Mouse (Mus musculus): Measurements from ENCODE around the gene Tulp1.
A peak's percentile ranks its signal among the peaks of the same experiment; 100 is the strongest.
"Not testable (repeated sequence)": the region's sequence is repeated elsewhere in the genome, so short reads cannot be mapped to it uniquely, and the experiment has no call there.

The Tulp1 gene

DNA sequence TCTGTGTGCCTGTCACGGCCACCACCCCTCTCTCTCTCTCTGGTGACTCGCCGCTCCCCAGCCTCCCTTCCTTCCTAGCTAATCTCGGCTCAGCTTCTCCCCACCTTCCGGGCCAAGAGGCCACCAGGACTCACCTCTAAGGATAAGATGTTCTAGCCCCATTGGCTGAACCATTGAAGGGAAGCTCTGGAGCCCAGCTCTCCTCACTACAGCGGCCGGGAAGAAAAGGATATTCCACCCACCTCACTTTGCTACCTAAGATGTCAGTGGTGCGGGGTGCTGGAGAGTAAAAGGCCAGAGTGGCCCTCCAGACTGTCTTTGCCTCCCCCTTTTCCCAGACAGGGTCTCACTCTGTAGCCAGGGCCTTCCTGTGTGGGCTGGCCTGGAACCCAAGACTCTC lies at the start of gene Tulp1:
Gene Tulp1, minus strand, starts transcription at position 101 of the 400 bp plus-strand sequence.
- DNase-seq (ENCODE audit: low read depth in 1 of 2, low spot score in 2 of 2) = no peak

DNA sequence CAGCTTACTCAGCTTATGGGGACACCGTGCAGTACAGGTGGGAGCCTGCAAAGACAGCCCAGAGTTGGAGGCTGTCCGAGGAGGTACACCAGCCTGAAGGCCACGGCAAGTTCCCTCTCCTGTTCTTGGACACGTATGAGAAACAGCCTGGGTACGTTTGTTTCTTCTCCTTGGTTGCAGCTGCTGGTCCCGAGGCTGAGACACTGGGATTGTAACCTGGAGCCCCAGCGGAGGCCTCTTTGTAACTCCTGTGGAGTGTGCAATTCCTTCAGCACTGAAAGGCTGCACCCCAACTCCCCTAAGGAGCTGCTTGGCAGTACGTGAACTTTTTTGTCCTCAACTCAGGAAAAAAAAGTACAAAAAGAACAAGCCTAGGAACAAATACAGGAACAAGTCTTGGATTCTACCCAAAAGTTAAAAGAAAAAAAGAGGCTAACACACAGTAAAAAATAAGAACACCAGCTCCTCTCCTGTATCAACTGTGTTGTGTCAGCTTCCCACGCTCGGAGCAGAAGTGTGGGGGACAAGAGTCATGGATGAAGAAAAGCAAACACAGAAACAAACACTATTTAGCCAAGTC lies 46.4 kb upstream of the Tulp1 start:
- DNase-seq (ENCODE audit: low read depth in 1 of 2, low spot score in 2 of 2) = no peak

DNA sequence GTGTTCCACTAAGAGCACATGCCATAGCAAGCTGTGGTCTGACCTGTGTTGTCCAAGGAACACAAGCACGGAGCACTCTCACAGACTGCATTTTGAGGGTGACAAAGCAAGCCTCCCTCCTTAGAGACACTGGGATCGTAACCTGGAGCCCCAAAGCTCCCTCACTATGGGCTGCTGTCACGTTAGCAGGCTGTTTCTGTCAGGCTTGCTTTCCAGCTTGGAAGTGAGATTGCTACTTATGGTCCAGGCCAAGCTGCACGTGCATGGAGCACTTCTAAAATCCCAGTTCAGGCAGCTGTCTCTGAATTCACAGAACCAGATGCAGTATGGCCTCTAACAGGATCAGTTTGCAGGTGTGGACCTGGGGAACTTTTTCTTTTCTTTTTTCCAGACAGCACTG lies 45.7 kb upstream of the Tulp1 start:
- no peak for DNase-seq (ENCODE audit: low read depth in 1 of 2, low spot score in 2 of 2)

DNA sequence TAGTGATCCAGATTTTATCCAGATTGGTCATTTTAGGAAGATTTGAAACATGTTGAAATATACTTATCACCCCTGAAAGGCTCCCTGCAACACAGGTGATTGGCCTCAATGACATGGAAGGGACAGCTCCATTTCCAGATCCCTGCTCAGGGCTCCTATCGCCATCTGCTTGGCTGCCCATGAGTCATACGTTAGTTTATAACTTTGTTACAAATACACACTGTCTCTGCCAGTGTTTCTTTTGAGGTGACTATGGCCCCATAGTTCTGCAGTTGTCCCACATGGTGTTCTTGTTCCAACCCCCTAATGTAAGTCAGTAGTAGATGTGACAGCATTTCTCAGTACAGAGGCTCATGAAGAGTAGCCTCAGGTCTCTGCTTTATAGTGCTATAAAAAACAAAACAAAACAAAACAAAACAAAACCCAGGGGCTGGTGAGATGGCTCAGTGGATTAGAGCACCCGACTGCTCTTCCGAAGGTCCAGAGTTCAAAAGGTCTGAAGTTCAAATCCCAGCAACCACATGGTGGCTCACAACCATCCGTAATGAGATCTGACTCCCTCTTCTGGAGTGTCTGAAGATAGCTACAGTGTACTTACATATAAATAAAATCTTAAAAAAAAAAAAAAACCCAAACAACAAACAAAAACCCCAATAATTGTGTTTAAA lies 43.4 kb upstream of the Tulp1 start:
- no peak for DNase-seq (ENCODE audit: low read depth in 1 of 2, low spot score in 2 of 2)

DNA sequence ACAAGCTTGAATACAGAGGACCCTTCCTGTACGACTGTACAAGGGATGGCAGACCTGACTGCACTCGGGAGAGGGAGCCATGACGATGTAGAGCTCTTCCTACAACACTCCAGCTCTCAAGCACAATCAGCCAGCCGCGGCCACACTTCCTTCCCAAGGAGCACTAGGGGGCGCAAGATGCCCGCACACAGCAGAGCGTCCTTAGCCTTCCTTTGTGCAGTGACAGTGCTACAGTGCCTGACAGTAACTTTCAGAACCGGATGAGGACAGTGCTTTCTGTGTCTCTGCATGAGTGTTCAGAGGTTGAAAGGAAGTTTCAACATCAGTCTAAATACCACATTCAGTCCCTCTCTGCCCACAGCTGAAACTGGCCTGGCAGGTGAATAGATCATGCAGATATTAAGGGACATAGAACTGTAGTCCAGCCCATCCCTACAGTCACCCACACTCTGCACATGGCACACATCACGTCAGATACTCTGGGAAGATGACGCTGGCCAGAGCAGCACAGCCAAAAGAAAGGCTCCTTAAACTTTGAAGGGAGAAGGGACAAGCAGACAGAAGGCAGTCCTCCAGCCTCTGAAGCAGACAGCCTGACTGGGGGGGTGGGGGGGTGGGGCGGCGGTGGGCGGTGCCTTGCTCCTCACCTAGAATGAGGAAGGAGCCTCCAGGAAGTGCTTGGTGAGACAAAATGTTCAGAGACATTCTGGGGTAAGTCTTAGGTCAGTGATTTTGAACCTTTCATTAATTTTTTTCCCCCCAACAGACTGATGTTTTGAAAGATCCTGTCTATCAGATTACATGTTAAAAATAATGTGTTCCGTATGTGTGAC lies 42.6 kb upstream of the Tulp1 start:
- DNase-seq (ENCODE audit: low read depth in 1 of 2, low spot score in 2 of 2) = peak; percentile 50 to 67

DNA sequence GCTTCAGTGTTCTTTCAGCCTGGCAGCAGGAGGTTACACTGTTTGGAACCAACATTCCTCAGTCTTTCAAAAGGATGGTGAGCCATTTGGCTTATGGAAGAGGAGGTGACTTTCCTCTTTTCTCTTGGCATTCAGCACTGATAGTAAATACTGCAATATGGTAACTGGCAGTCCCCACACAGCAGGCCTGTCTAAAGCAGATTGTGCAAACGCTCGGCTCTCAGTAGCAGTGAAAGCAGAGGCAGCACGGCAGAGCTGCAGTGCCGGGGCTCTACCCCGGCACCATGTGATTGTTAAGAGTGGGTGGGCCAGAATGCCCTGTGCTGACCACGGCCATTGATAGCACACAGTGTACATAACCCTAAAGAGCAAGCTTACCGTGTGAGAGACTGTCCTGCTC lies 41.4 kb upstream of the Tulp1 start:
- DNase-seq (ENCODE audit: low read depth in 1 of 2, low spot score in 2 of 2) = no peak

DNA sequence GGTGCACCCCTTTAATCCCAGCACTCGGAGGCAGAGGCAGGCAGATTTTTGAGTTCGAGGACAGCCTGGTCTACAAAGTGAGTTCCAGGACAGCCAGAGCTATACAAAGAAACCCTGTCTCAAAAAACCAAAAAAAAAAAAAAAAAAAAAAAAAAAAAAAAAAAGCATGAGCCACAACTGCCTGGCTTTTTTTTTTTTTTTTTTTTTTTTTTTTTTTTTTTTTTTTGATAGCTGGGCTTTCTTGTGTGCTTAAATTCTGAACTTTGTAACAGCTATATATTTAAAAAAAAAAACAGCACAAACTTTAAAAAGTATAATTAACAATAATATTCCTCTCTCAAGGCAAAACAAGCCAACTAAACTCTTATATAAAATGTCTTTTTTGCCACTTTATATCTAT lies 39.7 kb upstream of the Tulp1 start:
- DNase-seq (ENCODE audit: low read depth in 1 of 2, low spot score in 2 of 2) = not testable (repeated sequence)

DNA sequence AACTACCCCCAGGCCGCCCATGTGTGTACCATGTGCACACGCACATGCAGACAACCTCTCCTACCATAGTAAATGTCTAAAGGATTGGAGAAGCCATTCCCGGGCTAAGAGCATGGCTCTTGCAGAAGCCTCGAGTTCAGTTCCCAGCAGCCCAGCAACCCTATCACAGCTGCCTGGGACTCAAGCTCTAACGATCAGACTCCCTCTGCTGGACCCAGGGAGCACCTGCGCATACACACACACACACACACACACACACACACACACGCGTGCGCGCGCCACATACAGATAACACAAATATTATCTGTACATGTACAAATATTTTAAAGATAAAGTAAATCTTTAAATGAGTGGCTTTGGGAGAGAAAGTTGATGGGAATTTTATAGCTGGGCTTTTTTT lies 39.3 kb upstream of the Tulp1 start:
- DNase-seq (ENCODE audit: low read depth in 1 of 2, low spot score in 2 of 2) = no peak

DNA sequence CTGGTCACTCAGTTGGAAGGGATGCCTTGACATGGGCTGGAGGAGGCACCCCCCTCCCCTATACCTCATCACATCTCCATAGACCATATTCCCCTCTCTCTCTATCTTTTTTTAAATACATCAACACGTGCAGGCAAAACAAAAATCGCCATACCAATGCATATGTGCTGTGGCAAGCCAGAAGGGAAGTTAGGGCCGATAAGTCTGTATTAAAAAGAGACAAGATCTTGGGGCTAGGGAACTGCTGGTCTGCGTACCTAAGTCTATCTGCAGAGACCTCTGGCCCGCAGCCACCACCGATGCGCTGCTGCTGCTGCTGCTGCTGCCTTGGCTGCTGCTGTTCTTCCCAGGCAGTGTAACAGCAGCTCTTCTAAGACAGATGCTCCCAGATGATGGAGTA lies 30.0 kb upstream of the Tulp1 start:
- no peak for DNase-seq (ENCODE audit: low read depth in 1 of 2, low spot score in 2 of 2)

DNA sequence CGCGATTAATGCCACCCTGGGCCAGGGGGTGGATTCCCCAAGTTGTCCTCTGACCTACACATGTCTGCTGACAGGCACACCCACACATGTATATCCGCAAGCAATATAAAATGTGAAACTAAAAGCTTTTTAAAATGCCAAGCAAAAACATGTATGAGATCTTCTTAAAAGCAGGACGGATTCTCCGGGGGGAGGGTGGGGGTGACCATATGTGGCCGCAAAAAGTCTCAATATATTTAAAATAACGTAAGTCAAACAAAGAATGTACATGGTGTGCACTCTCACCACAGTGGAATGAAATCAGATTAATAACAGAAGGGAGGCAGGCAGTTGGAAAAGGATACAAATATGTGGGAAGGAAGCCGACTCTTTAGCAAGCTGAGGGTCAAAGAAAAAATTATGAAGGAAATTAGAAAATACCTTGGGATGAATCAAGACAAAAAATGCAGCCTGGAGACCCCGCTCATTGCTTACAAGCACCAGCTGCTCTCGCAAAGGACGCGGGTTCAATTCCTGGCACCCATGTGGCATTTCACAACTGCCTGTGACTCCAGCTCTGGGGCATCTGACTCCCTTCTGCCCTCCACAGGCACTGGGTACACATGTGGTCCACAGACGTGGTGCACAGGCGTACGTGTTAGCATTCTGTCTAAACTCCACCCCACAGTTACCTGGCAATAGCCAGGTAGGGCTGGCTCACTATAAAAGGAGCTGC lies 29.2 kb upstream of the Tulp1 start:
- DNase-seq (ENCODE audit: low read depth in 1 of 2, low spot score in 2 of 2) = no peak

DNA sequence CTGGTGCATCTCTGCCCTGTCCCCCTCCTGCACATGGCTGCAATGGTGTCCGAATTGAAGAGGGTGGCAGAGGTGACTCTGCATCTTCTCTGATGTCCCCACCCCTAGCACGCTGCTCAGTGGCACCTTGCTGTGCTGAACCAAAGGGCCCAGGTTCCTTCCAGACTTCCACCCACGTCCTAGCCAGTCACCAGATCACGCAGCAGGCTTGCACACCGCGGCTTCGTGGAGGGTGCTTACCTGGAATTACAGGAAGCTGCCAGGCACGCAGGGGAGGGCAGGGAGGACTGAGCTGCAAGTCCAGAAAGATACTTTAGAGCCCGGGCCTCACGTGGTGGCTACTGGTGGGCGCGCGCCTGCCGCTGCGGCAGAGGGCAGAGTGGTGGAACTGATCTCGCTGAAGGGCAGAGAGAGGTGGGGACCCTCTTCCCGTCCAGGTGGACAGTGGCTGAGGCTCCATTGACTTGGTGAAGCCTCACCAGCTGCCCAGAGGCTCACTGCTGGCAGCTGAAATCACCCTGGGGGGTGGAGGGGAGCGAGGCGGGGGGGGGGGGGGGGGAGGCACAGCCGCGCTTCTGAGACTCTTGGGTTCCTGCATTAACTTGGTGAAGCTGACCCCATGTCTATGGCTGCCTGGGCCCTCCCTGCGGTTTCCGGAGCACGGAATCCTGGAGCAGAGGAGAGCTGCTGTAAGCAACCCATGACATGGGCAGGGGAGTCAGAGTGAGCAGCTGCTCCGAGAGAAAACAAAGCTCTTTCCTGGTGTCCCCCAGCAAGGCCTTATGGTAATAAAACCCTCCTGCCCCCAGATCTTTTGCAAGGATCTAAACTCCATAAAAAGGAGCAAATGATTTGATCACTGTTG lies 26.8 kb upstream of the Tulp1 start:
- DNase-seq (ENCODE audit: low read depth in 1 of 2, low spot score in 2 of 2) = no peak

DNA sequence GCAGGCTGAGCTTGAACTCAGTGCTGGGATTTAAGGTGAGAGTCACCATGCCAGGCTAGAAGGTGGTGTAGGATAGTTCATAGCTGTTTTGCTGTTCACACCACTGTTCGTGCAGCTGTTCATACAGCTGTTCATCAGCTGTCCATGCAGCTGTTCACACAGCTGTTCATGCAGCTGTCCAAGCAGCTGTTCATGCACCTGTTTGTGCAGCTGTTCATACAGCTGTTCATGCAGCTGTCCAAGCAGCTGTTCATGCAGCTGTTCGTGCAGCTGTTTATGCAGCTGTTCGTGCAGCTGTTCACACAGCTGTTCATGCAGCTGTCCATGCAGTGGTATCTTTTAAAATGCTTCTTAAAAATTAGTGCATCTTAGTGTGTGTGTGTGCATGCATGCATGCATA lies 23.5 kb upstream of the Tulp1 start:
- DNase-seq (ENCODE audit: low read depth in 1 of 2, low spot score in 2 of 2) = no peak

DNA sequence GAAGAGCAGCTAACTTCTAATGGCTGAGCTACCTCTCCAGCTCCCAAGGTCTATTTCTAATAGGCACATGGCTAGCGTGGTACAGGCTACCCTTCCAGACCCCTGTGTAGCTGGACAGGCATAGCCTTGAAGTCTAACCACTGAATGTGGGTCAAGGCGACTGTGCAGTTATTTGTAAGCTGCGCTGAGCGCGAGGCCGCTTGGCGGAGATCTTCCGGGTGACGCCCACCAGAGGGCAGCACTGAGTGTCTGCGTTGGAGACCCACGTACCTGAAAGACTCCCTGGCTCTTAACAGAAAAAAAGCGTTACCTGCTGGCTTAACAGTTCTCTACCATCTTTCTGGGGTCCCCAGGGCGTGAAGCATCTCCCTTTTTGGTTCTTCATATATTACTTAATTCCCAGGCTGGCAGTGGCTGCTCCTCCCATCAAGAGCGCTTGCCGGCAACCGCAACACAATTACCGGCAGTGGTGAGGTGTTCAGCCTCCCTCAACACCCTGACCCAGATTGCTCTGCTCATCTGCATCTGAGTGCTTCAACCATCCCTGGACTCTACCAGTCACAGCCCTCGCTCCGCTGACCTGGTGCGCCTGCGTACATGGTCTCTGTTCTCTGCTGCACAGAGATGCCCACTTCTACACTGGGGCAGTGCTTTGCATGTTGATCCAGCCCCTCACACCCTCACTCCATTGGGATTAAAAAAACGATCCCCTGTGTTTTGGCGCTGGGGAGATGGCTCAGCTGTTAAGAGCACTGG lies 21.3 kb upstream of the Tulp1 start:
- DNase-seq (ENCODE audit: low read depth in 1 of 2, low spot score in 2 of 2) = peak in 1 of 2 experiments; percentile 60

DNA sequence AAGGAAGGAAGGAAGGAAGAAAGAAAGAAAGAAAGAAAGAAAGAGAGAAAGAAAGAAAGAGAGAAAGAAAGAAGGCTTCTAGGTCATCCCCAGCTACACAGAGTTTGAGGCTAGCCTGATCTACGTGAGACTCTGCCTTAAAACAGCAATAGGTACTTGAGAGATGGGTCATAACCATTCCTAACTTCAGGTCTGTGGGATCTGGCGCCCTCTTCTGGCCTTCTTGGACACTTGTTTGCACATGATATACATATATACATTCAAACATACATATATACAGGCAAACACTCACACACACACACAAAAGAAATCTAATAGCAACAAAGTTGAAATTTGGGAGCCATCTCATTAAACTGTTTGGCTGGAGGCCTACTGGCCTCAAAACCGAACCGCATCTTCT lies 19.3 kb upstream of the Tulp1 start:
- no peak for DNase-seq (ENCODE audit: low read depth in 1 of 2, low spot score in 2 of 2)

DNA sequence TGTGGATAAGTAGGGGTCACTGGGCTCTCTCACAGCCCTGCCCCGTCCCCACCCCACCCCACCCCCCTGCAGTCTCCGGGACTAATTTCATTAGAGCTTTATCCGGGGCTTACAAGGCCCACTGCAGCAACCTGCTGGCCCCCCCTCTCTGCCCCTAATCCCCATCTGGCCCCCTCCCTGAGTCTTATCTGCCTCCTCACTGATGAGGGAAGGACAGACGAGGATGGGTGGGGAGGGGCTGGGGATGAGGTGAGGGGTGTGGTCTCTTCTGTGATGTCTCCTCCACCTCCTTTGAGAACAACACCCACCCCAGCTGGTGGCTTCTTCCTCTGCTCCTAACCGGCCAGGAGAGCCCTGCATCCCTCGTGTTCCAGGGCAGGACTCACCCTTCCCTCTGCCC lies 15.2 kb upstream of the Tulp1 start:
- DNase-seq (ENCODE audit: low read depth in 1 of 2, low spot score in 2 of 2) = no peak

DNA sequence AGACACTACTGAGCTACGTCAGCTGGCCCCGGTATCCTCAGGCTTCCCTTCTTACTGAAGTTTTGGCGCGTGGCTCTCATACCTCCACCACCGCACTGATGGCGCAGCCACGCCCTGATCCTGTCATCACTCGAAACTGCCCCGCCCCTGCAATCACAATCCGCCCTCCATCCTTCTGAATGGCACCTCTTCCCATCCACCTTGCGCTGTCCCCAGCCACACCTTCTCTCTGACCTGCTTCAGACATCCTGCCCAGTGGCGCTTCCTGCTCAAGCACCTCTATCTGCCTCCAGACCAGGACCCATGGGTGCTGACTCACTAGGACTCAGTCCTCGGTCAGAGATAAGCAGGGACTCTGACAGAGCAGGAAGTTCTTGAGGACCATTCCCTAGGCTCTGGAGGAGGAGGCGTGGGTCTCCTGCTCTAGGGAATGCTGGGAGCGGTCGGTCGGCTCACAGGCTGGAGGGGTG lies 10.6 kb upstream of the Tulp1 start:
- no peak for DNase-seq (ENCODE audit: low read depth in 1 of 2, low spot score in 2 of 2)

DNA sequence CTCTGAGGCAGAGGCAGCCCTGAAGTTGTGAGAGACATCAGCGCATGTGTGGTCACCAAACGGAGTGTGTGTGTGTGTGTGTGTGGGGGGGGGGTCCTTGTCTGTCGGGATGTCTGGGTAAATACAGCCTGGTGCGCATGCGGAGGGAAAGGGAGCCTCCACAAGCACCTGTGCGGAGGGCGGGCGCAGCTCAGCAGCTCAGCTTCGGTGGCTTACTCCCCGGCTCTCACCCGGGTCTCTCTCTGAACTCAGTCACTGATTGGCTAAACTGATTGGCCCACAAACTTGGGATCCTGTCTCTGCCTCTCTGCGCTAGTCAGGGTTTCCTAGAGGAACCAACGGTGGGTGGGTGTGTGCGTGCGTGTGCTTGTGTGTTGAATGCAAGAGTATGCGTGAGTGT lies 9.5 kb upstream of the Tulp1 start:
- DNase-seq (ENCODE audit: low read depth in 1 of 2, low spot score in 2 of 2) = no peak

DNA sequence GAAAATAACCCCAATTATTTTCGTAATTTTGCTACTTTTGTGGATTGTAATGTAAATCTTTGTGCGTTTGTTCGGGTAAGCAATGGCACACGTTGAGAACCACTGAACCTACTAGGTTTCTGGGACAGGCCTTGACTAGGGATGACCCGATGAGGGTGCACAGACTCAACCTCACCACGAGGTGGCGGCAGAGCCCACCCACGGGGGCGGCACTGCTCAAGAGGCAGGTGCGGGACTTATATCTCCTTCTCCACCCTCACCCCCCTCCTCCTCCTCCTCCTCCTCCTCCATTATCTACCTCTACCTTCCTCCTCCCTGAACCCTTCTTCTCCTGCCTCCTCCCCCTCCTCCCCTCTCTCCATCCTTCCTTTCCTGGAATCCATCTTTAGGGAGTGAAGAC lies 8.8 kb upstream of the Tulp1 start:
- no peak for DNase-seq (ENCODE audit: low read depth in 1 of 2, low spot score in 2 of 2)

DNA sequence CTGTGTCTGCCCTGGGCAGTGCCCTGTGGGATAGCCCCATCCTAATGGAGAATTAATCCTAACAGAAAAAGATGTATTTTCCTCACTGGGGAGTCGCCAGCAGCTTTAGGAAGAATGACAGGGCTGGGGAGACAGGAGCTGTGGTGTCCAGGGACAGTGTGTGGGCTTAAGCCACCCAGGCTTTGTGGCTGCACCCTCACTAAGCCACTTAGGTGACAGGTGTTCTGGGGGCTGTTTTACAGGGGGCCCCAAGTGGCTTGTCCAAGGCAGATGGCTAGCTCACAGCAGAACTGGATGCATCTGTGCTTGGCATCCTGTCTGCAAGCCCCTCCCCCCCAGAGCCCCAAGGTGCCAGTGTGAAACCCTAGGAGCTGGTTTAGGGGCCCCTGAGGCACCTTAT lies 6.9 kb upstream of the Tulp1 start:
- DNase-seq (ENCODE audit: low read depth in 1 of 2, low spot score in 2 of 2) = no peak

DNA sequence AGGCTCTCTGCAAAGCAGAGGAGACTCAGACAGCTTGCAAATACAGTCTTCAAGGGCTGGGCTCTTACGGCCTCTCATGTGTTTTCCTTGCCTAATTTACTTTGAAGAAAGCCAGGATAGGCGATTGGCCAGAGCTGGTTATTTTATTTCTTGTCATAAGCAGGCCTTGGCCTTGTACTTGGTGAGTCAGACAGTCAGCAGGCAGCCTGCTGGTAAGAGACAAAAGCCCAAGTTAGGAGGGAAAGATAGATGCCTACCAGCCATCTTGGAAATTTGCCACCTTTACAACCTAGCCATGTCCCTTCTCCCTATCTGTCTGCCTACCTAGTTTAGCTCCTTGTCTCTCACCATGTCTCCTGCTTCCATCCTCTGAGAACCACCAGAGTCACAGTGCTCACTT lies 6.3 kb upstream of the Tulp1 start:
- DNase-seq (ENCODE audit: low read depth in 1 of 2, low spot score in 2 of 2) = no peak
